Mouse (Mus musculus) liver, postnatal 0 days (tissue): ENCODE measurements at regions not wholly inside any gene's neighbourhood (a gene's known extent, or its start where the extent isn't known, plus 50 kb on each side); places are given as distances from the start of the nearest gene placed in this dataset.

ENCODE experiments used
- CTCF ChIP-seq: sonication (generic); IDR thresholded peaks from 2 replicates; pipeline ENCODE4 v1.5.1; 2016; ENCODE audit warnings: antibody characterized with exemption, low read depth
- EP300 ChIP-seq: IDR thresholded peaks from 2 replicates; pipeline ENCODE4 v1.6.1; 2016; ENCODE audit warnings: antibody characterized with exemption, low read depth, mild to moderate bottlenecking

- TF ChIP-seq CTCF (no peak), EP300 (no peak)
These were observed 259.3 kb downstream of the Tpbg start for GRCm38 (mm10) chr9:86101360-86102086.
